Mouse (Mus musculus): ENCODE measurements around the gene Slc38a7. TPM values are rescaled to one million over a fixed set of nuclear protein-coding genes. Genes with fewer than 3 reads are reported as not detected.

The Slc38a7 gene
- polyA plus RNA-seq (2012; rRNA removed) = 9.4 and 14.9 TPM in 2 replicates

DNA sequence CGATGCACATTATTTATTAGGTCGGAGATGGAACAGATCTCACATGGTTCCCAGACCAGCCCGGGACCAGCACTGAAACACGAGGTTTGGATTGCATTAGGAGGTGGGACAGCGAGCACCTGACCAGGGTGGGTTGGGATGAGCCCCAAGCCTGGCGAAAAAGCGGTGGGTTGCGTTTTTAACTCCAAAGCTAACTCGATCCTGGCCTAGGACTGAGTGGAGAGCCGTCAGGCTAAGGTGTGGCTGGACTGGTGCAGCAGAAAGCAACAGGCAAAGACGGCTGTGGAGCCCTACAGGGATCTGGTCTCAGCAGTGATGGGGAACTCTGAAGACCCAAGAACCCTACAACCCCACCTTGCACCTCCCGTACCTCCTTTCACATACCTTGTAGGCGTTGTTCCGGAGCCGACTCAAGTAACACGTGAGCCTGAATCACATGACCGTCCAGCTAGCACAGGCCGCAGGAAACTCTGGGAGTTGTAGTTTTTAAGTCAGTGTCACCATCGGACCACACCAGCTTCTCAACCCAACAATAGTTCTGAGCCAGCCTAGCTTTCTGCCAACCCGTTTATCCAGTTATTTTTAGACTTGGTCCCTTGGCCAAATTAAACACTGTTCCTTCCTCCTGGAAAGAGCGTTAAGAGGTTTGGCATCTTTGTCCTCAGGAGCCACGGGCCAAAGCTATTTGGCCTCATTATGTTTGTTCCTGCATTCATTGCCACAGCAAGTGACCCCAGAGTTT is at the start of gene Slc38a7:
Gene Slc38a7, minus strand, starts transcription at position 438 of the 742 bp plus-strand sequence.
- Histone ChIP-seq H3K36me3 (ENCODE audit: control insufficient read depth, insufficient read depth, low read length) (peaks cover 2% of the 10 kb centered on the region; the same call in 1 of the 2 replicates), H3K27ac (ENCODE audit: insufficient read depth, low read depth, low read length) (peak within 1 kb of the TSS; percentile 8; the same call in 1 of the 2 replicates), H3K27me3 (ENCODE audit: control insufficient read depth, insufficient read depth, low read length) (no peaks in the 10 kb centered on the region), H3K4me3 (ENCODE audit: low read depth, low read length) (peak within 1 kb of the TSS; percentile 86), H3K4me1 (ENCODE audit: control insufficient read depth, insufficient read depth, insufficient read length, low read length) (peaks cover 3% of the 10 kb centered on the region; the same call in 1 of the 2 replicates)
- no peak for TF ChIP-seq POLR2A (IDR thresholded peaks at IDR 0.05; ENCODE audit: low read depth, low read length)
- no peak for TF ChIP-seq CTCF (IDR thresholded peaks at IDR 0.05; ENCODE audit: extremely low read depth, insufficient read length, insufficient replicate concordance, low read depth, low read length)
- WGBS = 9% methylated on average over 22 of the region's 22 CpGs

DNA sequence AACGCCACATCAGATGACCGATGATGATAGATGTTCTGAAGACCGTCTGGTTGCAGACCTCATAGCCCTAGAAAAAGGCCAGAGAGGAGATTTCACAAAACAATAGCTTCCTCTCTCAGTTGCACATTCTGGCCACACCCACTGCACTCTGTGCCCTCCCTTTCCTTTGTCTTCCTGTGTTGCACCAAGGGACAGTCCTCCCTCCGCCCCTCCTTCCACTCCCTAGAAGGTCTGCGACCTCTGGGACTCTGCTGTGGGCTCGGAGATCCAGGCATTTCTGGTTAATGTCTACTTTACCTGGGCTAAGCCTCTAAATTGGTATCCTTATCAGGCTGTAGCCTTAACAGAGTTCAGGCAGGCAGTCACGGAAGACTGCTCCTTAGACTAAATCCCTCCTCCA is 48.5 kb upstream of the Slc38a7 start:
- no peak for TF ChIP-seq CTCF (IDR thresholded peaks at IDR 0.05; ENCODE audit: extremely low read depth, insufficient read length, insufficient replicate concordance, low read depth, low read length)
- TF ChIP-seq POLR2A (IDR thresholded peaks at IDR 0.05; ENCODE audit: low read depth, low read length) = no peak

DNA sequence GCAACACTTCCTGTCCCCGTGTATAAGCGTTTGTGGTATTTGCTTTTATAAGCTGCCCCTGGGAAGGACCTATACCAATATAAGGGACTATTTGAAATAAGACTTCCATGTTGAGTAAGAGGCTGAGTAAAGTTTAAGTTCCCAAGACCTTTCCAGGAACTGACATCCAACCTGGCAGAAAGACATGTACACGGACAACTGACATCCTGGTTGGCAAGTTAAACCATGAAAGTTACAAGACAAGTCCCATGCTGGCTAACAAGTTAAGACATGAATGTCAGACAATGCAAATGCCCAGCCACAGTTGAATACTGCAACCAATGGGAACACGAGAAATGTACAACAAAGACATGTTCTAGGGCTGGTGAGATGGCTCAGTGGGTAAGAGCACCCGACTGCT is 40.4 kb upstream of the Slc38a7 start:
- H3K4me3 ChIP-seq (ENCODE audit: low read depth, low read length) = no peak overlapping the region
- H3K36me3 ChIP-seq (ENCODE audit: control insufficient read depth, insufficient read depth, low read length) = no peaks in the 10 kb centered on the region
- 75% methylated on average over 5 of the region's 5 CpGs for WGBS
- H3K27ac ChIP-seq (ENCODE audit: insufficient read depth, low read depth, low read length) = no peak overlapping the region
- H3K27me3 ChIP-seq (ENCODE audit: control insufficient read depth, insufficient read depth, low read length) = no peaks in the 10 kb centered on the region
- H3K4me1 ChIP-seq (ENCODE audit: control insufficient read depth, insufficient read depth, insufficient read length, low read length) = no peaks in the 10 kb centered on the region
- TF ChIP-seq CTCF (IDR thresholded peaks at IDR 0.05; ENCODE audit: extremely low read depth, insufficient read length, insufficient replicate concordance, low read depth, low read length) (no peak), POLR2A (IDR thresholded peaks at IDR 0.05; ENCODE audit: low read depth, low read length) (no peak)

More for the DNA sequence above, 48.5 kb upstream of the Slc38a7 start:
- no peaks in the 10 kb centered on the region for H3K36me3 ChIP-seq (ENCODE audit: control insufficient read depth, insufficient read depth, low read length)
- H3K4me3 ChIP-seq (ENCODE audit: low read depth, low read length) = no peak overlapping the region
- no peaks in the 10 kb centered on the region for H3K4me1 ChIP-seq (ENCODE audit: control insufficient read depth, insufficient read depth, insufficient read length, low read length)
- no peak overlapping the region for H3K27ac ChIP-seq (ENCODE audit: insufficient read depth, low read depth, low read length)
- H3K27me3 ChIP-seq (ENCODE audit: control insufficient read depth, insufficient read depth, low read length) = no peaks in the 10 kb centered on the region
- 36% methylated on average over 7 of the region's 7 CpGs for WGBS

DNA sequence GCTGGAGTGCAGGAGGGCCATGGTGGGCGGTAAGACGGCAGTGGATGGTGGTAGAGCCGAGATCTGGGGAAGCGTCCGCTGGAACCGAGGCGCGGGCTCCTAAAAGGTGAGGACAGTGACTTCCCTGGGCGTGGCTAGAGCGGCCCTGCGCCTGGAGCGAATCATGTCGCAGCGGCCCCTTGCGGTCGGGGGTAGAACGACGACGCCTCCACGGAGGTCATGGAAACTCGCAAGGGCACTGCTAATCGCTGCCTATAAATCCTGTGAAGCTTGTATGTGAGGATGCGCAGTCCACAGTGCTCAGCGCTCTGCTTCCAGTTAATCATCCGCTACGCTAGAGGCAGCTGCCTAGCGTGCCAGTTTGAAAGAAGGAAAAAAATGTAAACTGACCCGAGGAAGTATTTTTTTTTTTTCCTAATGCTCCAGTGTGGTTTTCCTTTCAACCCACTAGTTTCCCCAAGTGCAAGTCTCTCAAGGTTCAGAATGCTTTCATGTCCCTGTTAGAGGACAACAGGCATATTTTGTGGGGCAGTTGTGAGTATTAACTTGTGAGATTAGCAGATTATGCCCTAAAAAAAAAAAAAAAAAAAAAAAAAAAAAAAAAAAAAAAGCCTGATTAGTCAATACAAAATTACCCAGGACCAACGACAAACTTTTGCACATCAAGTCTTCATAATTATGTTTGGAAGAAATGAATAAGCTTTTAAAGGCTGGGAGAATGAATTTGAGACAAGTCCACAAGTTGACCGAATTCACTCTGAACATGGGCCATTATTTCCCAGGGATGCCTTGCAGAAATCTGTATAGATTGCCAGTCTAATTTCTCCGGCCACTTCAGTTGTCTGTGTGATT is 35.2 kb upstream of the Slc38a7 start, which contains the start of gene Got2:
Gene Got2, minus strand, starts transcription at position 263 of the 852 bp plus-strand sequence.
- peak within 1 kb of the TSS; percentile 29; the same call in 1 of the 2 replicates for H3K27ac ChIP-seq (ENCODE audit: insufficient read depth, low read depth, low read length)
- TF ChIP-seq POLR2A (IDR thresholded peaks at IDR 0.05; ENCODE audit: low read depth, low read length) (0 out of 2 replicates have a peak, but pooled peaks have one; percentile 20), CTCF (IDR thresholded peaks at IDR 0.05; ENCODE audit: extremely low read depth, insufficient read length, insufficient replicate concordance, low read depth, low read length) (peak; percentile 90)
- 7% methylated on average over 31 of the region's 31 CpGs for WGBS
- no peaks in the 10 kb centered on the region for H3K27me3 ChIP-seq (ENCODE audit: control insufficient read depth, insufficient read depth, low read length)
- peaks cover 12% of the 10 kb centered on the region; the same call in 1 of the 2 replicates for H3K4me1 ChIP-seq (ENCODE audit: control insufficient read depth, insufficient read depth, insufficient read length, low read length)
- peak within 1 kb of the TSS; percentile 82 for H3K4me3 ChIP-seq (ENCODE audit: low read depth, low read length)
- no peaks in the 10 kb centered on the region for H3K36me3 ChIP-seq (ENCODE audit: control insufficient read depth, insufficient read depth, low read length)

DNA sequence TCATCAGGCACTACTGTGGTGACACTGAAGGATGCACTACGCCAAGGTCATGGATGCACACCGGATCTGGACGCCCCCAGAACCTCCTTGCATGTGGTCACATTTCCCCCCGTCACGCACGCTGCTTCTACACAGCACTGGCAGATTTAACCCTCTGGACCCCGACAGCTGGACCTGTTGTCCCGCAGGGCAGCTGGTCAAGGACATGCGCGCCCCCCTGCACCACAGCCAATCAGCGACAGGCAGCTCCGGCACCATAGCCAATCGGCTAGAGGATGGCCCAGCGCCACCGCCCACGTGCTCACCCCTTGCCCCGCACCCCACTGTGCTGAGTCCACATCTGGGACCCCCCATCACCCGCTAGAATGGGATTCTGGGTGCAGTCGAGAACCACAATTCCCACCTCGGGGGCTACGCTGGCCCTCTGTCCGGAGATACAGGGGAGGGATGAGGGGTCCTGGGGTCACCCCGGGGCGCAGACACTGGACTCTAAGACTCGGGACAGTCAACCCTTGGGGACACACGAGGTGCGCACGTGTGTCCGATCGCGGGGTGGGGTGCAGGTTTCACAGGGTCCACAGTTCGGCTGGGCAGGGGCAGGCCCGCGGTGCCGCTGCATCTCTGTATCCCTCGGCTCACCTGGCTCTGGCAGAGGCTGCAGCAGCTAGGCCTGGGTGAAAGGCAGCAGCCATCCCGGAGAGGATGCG is 34.4 kb upstream of the Slc38a7 start:
- H3K4me3 ChIP-seq (ENCODE audit: low read depth, low read length) = peak overlapping the region; percentile 82
- no peaks in the 10 kb centered on the region for H3K27me3 ChIP-seq (ENCODE audit: control insufficient read depth, insufficient read depth, low read length)
- H3K4me1 ChIP-seq (ENCODE audit: control insufficient read depth, insufficient read depth, insufficient read length, low read length) = peaks cover 12% of the 10 kb centered on the region; the same call in 1 of the 2 replicates
- no peak for TF ChIP-seq CTCF (IDR thresholded peaks at IDR 0.05; ENCODE audit: extremely low read depth, insufficient read length, insufficient replicate concordance, low read depth, low read length)
- no peak; the same call in 1 of the 2 replicates for TF ChIP-seq POLR2A (IDR thresholded peaks at IDR 0.05; ENCODE audit: low read depth, low read length)
- H3K36me3 ChIP-seq (ENCODE audit: control insufficient read depth, insufficient read depth, low read length) = no peaks in the 10 kb centered on the region
- under 1% methylated on average over 38 of the region's 38 CpGs for WGBS
- H3K27ac ChIP-seq (ENCODE audit: insufficient read depth, low read depth, low read length) = peak overlapping the region; percentile 29; the same call in 1 of the 2 replicates

All from small intestine, adult 2 months (tissue).